Mouse (Mus musculus): Measurements from ENCODE around the gene Lag3.

Gene Lag3

DNA sequence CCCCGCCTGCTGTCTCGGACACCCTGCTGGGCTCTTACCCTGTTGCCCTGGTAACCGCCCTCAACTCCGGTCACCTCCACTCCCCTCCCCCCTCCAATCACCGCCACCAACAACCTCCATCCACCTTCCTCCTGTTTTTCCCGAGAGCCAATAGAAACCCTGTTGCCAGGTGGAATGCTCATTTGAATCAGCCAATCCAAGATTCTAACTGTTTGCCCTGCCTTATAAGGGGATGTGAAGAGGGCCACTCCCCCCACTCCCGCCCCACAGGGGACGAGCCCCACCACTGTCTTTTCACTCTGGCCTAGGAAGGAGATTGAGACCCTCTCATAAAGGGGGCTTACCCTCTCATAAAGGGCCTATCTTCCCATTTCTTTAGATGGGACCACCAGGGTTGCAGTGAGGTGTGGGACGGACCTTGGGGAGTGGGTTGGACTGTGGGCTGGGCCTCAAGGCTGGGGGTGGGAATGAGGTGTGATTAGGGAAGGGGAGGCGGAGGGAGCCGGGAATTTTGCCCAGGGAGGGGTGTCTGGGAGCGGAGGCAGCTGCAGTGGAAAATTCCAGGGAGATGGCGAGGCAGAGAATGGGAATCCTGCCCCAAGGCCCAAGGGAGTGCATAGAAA, 8.3 kb upstream of the Lag3 start, which contains the start of gene Ptms:
Gene Ptms (minus strand): TSS at position 409 of the 623 bp plus-strand sequence.
- DNase-seq, result peak; percentile 53 to 74

DNA sequence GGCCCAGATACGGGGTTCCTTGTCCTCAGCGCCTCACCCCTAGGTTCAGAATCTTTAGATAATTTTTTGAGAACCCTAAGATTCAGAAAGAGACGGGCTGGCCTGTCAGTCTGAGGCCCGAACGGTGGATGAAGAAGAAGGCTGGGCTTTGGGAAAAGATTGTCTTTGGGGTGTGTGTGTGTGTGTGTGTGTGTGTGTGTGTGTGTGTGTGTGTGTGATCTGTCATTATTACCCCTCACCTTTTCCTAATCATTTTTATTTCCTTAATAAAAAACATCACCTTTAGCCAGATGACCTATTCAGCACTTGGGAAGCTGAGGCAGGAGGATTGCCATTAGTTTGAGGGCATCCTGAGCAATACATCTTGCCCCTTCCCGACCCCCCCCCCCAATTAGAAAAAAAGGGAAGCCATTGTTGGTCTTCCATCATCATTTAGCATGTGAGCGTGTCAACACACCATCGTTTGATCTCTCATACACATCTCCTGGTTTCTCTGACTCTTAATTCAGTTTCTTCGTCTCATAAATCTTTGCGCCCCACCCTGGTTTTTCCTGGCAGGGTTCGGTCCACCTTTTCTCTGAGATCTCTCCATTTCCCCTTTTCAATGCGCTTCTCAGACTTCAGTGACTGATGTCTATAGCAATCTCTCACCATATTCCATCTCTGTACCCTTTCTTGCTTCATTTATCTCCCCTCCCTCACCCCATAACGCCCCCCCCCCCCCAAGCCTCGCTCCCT, 7.6 kb upstream of the Lag3 start:
- no peak for DNase-seq

- no peak for DNase-seq
Observed at GRCm38 (mm10) chr6:124918331-124918690, 6.8 kb upstream of the Lag3 start.

- DNase-seq, result peak; percentile 74 to 78
Observed at GRCm38 (mm10) chr6:124917518-124918330, 6.2 kb upstream of the Lag3 start.

GRCm38 (mm10) chr6:124916695-124917517, 5.4 kb upstream of the Lag3 start:
- peak; percentile 76 for DNase-seq

DNA sequence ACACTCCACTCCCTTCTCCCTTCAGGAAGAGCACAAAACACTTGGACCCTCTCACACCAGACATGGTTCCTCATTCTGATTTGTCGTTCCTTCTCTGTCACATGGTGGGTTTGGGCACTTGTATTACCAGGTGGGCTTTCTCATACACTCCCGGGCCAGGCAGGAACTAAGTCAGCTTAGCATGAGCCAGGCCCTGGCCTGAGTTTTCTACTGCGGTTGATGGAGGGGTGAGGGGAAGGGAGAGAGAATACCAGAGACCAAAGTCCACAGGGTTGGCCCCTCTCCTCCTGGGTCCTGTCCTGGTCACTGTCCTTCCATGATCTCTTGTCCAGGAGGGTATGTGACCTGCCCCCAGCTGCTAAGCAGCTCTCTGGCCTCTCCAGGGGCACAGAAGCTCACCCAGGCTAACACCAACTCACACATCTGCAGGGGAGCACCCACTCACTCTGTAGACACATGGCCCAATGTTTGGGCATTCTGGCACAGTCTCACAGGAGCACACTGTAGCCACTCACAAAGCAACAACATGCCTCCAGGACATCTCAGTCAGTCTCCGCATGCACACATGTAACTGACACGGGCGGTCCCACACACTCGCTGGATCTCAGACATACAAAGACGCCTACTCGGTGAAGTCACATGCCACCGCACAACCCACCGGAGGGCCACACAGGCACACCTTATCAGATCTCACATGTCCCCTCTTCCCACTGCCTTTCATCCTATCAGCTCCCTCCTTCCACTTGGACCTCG, 4.6 kb upstream of the Lag3 start:
- no peak for DNase-seq

GRCm38 (mm10) chr6:124915160-124915941, 3.8 kb upstream of the Lag3 start:
- DNase-seq, result no peak

DNA sequence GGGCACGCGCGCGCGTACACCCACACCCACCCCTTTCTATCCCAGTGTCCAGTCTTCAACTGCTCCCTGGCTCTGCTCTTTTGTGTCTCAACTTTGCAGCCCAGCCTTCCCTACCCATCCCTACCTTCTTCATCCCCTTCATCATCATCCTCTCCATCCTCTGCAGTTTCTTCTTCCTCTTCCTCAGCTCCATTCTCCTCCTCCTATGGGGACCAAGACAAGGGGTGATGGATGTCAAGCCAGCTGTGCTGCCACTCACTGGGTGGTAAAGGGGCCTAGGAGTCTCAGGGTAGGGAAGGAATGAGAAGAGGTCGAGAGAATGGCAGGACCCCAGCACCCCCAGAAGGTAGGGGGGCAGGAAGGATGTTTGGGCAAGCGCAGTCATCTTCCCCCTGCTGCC, 3.0 kb upstream of the Lag3 start:
- DNase-seq, result no peak

GRCm38 (mm10) chr6:124913721-124914285, 2.3 kb upstream of the Lag3 start:
- DNase-seq, result no peak

DNA sequence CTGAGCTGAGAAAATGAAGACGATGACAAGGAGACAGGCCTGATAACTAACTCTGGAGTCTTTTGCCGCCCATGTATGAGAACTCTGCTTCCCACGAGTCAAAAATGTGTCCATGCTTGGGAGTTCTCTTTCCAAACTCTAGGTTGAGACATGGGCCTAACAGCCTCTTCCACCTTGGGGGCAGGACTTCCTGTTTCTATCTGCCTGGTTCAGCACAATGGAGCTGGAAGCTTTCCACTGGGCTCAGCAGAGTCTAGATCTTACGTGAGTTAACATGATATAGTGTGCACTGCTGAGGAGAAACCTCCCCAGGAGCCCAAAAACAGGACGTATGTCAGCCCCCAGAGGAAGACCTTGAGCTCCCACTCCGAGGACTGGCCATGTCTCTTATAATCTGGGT, 1.7 kb upstream of the Lag3 start:
- no peak for DNase-seq

DNA sequence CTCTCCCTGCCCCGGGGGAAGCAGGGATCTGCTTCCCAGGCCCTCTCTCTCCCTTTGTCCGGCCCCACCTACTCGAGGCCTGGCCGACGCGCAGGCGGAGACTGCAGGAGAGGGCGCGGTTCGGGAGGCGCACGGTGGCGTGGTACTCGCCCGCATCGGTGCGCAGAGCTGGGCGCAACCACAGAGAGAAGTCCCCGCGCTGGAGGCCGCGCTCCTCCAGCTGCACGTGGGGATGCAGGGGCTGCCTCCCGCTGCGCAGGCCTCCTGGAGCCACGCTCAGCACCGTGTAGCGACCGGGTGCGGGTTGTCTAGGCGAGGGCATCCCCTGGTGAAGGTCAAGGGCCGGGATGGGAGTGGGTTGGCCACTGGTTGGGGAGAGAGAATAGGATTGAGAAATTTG, 1.5 kb downstream of the Lag3 start:
- no peak for DNase-seq

DNA sequence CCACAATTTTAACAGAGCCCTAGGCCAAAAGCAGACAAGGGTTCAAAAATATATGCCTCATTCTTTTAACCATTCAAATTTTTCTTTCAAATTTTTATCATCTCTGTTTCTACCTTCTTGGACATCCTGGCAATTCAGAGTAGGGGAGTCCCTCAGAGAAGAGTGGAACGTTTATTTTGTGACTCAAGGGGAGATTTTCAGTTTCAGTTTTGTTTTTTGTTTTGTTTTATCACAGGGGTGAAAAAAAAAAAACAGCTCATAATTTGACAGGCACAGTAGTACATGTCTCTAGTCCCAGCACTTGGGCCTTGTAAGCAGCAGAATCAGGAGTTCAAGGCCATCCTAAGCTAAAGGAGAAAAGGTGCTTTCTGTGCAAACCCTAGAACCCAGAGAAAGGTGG, 3.7 kb downstream of the Lag3 start:
- no peak for DNase-seq

DNA sequence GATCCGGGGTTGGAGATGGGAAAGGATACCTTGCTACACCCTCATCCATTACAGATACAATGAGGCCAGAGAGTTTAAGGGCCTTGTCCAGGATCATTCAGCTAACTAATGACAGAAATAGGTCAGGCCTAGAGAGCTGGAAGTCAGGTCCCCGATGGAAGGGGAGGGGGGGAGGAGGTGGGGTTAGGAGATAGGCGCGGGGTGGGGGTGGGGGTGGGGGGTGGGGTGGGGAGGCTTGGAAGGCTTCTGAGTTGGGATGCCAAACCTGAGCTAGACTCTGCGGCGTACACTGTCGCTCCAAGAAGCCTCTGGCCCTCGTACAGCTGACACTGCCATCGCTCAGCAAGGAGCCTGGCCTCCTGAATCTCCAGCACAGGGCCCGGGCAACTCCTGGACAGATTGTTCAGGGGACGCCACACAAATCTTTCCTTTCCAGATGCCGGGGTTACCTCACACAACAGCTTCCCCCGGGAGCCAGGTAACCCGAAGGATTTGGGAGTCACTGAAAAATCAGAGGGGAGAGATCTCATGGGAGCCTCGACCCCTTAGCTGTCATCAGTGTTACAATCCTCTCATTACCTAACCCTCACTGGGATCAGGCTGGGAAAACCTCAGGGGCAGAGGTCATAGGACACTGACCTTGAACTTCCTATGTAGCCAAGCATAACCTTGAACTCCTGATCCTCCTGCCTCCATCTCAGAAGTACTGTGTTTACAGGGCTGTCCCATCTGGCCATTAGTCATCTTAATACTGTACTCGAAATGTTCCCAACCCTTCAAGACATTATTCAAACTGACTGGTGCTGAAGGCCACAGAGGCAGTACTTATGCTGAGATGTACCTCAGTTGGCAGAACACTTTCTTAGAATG, 6.3 kb downstream of the Lag3 start:
- no peak for DNase-seq

DNA sequence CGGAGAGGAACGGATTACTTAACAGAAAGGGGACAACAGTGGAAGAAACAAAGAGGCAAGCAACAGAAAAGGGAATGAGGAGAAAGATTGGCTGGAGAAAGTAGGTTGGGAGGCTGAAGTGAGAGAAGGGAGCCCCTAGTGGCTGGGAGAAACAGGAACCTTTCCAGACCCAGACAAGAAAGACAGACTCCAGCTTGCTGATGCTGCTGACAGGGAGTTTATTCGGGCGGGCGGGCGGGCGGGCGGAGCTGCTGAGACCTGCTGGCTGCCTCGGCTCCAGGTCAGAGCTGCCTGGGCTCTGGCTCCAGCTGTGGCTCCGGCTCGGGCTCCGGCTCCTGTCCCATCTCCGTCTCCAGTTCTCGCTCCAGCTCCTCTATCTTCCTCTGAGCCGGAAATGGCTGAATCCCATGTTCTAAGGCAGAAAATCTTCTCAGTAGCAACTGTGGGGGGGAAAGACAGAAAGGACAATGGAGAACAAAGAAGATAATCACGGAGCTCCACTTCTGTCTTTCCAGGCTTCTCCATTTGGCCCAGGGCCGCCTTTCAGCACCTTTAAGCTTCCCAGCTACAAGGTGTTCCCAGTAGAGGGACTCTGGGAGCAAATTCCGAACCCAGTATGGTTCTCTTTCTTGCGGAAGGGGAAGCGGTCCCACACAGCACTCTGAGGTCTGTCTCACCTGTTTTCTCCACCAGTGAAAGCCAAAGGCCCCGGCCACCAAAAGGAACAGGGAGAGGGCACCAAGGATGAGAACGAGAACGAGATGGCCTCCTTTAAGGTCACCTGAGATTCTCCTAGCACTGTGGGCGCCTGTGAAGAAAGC, 7.1 kb downstream of the Lag3 start:
- DNase-seq, result peak in 1 of 2 experiments; percentile 63

- DNase-seq, result peak; percentile 96 to 97
Observed at GRCm38 (mm10) chr6:124903580-124904151, 7.8 kb downstream of the Lag3 start.

DNA sequence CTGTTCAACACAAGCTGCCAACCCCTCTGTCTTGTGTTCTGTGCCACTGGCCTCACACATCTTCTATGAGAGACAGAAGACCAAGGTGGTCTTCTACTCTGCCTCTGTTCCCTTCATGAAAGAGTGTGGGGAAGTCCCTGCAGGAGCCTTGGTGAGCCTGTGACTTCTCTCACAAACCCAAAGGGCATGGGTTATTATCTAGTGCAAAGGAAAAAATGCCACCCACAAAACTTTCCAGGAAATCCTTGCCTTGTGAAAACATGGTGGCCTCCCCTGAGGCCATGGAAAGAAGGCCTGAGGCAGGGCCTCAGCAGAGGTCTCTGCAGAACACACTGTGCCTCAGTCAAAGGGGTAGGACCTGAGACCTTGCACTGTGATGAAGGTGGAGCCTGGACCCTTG, 9.7 kb downstream of the Lag3 start:
- no peak for DNase-seq

DNA sequence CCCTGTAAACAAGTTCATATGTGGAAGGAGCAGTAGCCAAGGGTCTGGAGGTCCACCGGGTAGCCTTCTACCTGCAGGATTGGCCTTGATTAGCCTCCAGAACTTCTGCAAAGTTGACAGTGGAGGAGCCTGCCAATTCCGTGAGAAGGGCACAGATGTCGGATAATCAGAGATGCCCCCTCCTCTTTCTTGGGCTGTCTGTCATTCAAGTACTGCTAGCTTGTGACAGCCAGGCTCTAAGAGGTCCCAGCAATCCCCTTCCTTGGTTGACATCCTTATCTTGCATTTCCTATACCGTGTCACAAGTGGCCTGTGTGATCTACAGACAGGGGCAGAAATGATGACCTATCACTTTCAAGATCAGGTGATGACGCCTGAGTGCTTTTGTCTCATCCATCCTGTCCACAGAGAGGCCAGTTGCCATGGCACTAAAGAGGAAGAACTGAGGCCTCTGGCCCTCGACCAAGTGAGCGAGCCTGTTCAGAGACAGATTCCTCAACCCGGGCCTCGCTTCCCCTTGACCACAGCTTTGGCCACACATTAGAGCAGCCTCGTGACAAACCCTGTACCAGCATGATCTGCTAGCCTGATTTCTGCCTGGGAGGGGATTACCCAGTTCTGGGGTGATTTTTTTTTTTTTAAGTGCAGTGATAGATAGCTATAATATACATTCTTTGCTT, 10.6 kb downstream of the Lag3 start:
- DNase-seq, result peak in 1 of 2 experiments; percentile 57

All from thymus, adult 18-20 months (tissue).